Mouse (Mus musculus): ENCODE measurements around the gene Ptx4. TPM values are rescaled to one million over a fixed set of nuclear protein-coding genes. Genes with fewer than 3 reads are reported as not detected.
A peak's percentile ranks its signal among the peaks of the same experiment; 100 is the strongest.

The Ptx4 gene
- polyA plus RNA-seq, 1 experiment = not detected

- Histone ChIP-seq H3K9ac (ENCODE audit: low read depth, poor library complexity, severe bottlenecking) (no peak overlapping the region), H3K4me3 (ENCODE audit: low read depth, low read length) (no peak overlapping the region), H3K27ac (ENCODE audit: insufficient read depth, low read length) (no peak overlapping the region), H3K4me1 (ENCODE audit: control insufficient read depth, insufficient read depth, low read length) (no peaks in the 10 kb centered on the region), H3K36me3 (ENCODE audit: control insufficient read depth, insufficient read depth, low read length, poor library complexity, severe bottlenecking) (peaks cover 4% of the 10 kb centered on the region; the same call in 1 of the 2 replicates), H3K27me3 (ENCODE audit: control insufficient read depth, insufficient read depth, low read length, poor library complexity, severe bottlenecking) (no peaks in the 10 kb centered on the region), H3K9me3 (replicated peaks; ENCODE audit: control insufficient read depth, insufficient read depth, low read length, poor library complexity, severe bottlenecking) (no peaks in the 10 kb centered on the region)
- TF ChIP-seq CTCF (IDR thresholded peaks at IDR 0.05; ENCODE audit: low read depth, low read length) (no peak), EP300 (IDR thresholded peaks at IDR 0.05; ENCODE audit: insufficient read depth, low read depth, low read length) (no peak), POLR2A (IDR thresholded peaks at IDR 0.05; ENCODE audit: insufficient read depth, low read length) (no peak)
These were observed 24.3 kb upstream of the Ptx4 start for GRCm38 (mm10) chr17:25096221-25096620.

GRCm38 (mm10) chr17:25100052-25100451 is 20.5 kb upstream of the Ptx4 start:
- peaks cover 4% of the 10 kb centered on the region for H3K36me3 ChIP-seq (ENCODE audit: control insufficient read depth, insufficient read depth, low read length, poor library complexity, severe bottlenecking)
- no peak overlapping the region for H3K9ac ChIP-seq (ENCODE audit: low read depth, poor library complexity, severe bottlenecking)
- no peaks in the 10 kb centered on the region for H3K9me3 ChIP-seq (replicated peaks; ENCODE audit: control insufficient read depth, insufficient read depth, low read length, poor library complexity, severe bottlenecking)
- H3K4me1 ChIP-seq (ENCODE audit: control insufficient read depth, insufficient read depth, low read length) = no peaks in the 10 kb centered on the region
- no peak overlapping the region for H3K4me3 ChIP-seq (ENCODE audit: low read depth, low read length)
- no peak for TF ChIP-seq EP300 (IDR thresholded peaks at IDR 0.05; ENCODE audit: insufficient read depth, low read depth, low read length)
- TF ChIP-seq POLR2A (IDR thresholded peaks at IDR 0.05; ENCODE audit: insufficient read depth, low read length) = no peak
- H3K27ac ChIP-seq (ENCODE audit: insufficient read depth, low read length) = no peak overlapping the region
- H3K27me3 ChIP-seq (ENCODE audit: control insufficient read depth, insufficient read depth, low read length, poor library complexity, severe bottlenecking) = no peaks in the 10 kb centered on the region

- H3K27me3 ChIP-seq (ENCODE audit: control insufficient read depth, insufficient read depth, low read length, poor library complexity, severe bottlenecking) = no peaks in the 10 kb centered on the region
- TF ChIP-seq EP300 (IDR thresholded peaks at IDR 0.05; ENCODE audit: insufficient read depth, low read depth, low read length) (no peak), CTCF (IDR thresholded peaks at IDR 0.05; ENCODE audit: low read depth, low read length) (no peak), POLR2A (IDR thresholded peaks at IDR 0.05; ENCODE audit: insufficient read depth, low read length) (no peak)
- H3K4me1 ChIP-seq (ENCODE audit: control insufficient read depth, insufficient read depth, low read length) = no peaks in the 10 kb centered on the region
- no peak overlapping the region for H3K9ac ChIP-seq (ENCODE audit: low read depth, poor library complexity, severe bottlenecking)
- H3K4me3 ChIP-seq (ENCODE audit: low read depth, low read length) = no peak overlapping the region
- H3K27ac ChIP-seq (ENCODE audit: insufficient read depth, low read length) = no peak overlapping the region
- no peaks in the 10 kb centered on the region for H3K9me3 ChIP-seq (replicated peaks; ENCODE audit: control insufficient read depth, insufficient read depth, low read length, poor library complexity, severe bottlenecking)
- H3K36me3 ChIP-seq (ENCODE audit: control insufficient read depth, insufficient read depth, low read length, poor library complexity, severe bottlenecking) = peaks cover 4% of the 10 kb centered on the region
These were observed 19.2 kb upstream of the Ptx4 start for GRCm38 (mm10) chr17:25101338-25101737.

- Histone ChIP-seq H3K4me1 (ENCODE audit: control insufficient read depth, insufficient read depth, low read length) (no peaks in the 10 kb centered on the region), H3K4me3 (ENCODE audit: low read depth, low read length) (no peak overlapping the region), H3K9ac (ENCODE audit: low read depth, poor library complexity, severe bottlenecking) (no peak overlapping the region), H3K27me3 (ENCODE audit: control insufficient read depth, insufficient read depth, low read length, poor library complexity, severe bottlenecking) (no peaks in the 10 kb centered on the region), H3K9me3 (replicated peaks; ENCODE audit: control insufficient read depth, insufficient read depth, low read length, poor library complexity, severe bottlenecking) (no peaks in the 10 kb centered on the region), H3K36me3 (ENCODE audit: control insufficient read depth, insufficient read depth, low read length, poor library complexity, severe bottlenecking) (peaks cover 2% of the 10 kb centered on the region; the same call in 1 of the 2 replicates), H3K27ac (ENCODE audit: insufficient read depth, low read length) (no peak overlapping the region)
- TF ChIP-seq EP300 (IDR thresholded peaks at IDR 0.05; ENCODE audit: insufficient read depth, low read depth, low read length) (no peak), POLR2A (IDR thresholded peaks at IDR 0.05; ENCODE audit: insufficient read depth, low read length) (no peak), CTCF (IDR thresholded peaks at IDR 0.05; ENCODE audit: low read depth, low read length) (no peak)
These were observed 12.8 kb upstream of the Ptx4 start for GRCm38 (mm10) chr17:25107786-25108185.

GRCm38 (mm10) chr17:25109578-25109977 is 11.0 kb upstream of the Ptx4 start:
- peak; percentile 52 for TF ChIP-seq CTCF (IDR thresholded peaks at IDR 0.05; ENCODE audit: low read depth, low read length)
- TF ChIP-seq POLR2A (IDR thresholded peaks at IDR 0.05; ENCODE audit: insufficient read depth, low read length) = no peak
- TF ChIP-seq EP300 (IDR thresholded peaks at IDR 0.05; ENCODE audit: insufficient read depth, low read depth, low read length) = no peak
- Histone ChIP-seq H3K27me3 (ENCODE audit: control insufficient read depth, insufficient read depth, low read length, poor library complexity, severe bottlenecking) (no peaks in the 10 kb centered on the region), H3K4me3 (ENCODE audit: low read depth, low read length) (no peak overlapping the region), H3K4me1 (ENCODE audit: control insufficient read depth, insufficient read depth, low read length) (no peaks in the 10 kb centered on the region), H3K9me3 (replicated peaks; ENCODE audit: control insufficient read depth, insufficient read depth, low read length, poor library complexity, severe bottlenecking) (no peaks in the 10 kb centered on the region), H3K27ac (ENCODE audit: insufficient read depth, low read length) (no peak overlapping the region), H3K9ac (ENCODE audit: low read depth, poor library complexity, severe bottlenecking) (no peak overlapping the region), H3K36me3 (ENCODE audit: control insufficient read depth, insufficient read depth, low read length, poor library complexity, severe bottlenecking) (peaks cover 2% of the 10 kb centered on the region; the same call in 1 of the 2 replicates)

- no peak overlapping the region for H3K9ac ChIP-seq (ENCODE audit: low read depth, poor library complexity, severe bottlenecking)
- no peaks in the 10 kb centered on the region for H3K27me3 ChIP-seq (ENCODE audit: control insufficient read depth, insufficient read depth, low read length, poor library complexity, severe bottlenecking)
- no peak overlapping the region for H3K27ac ChIP-seq (ENCODE audit: insufficient read depth, low read length)
- peaks cover 2% of the 10 kb centered on the region; the same call in 1 of the 2 replicates for H3K36me3 ChIP-seq (ENCODE audit: control insufficient read depth, insufficient read depth, low read length, poor library complexity, severe bottlenecking)
- no peak overlapping the region for H3K4me3 ChIP-seq (ENCODE audit: low read depth, low read length)
- TF ChIP-seq POLR2A (IDR thresholded peaks at IDR 0.05; ENCODE audit: insufficient read depth, low read length) (no peak), CTCF (IDR thresholded peaks at IDR 0.05; ENCODE audit: low read depth, low read length) (no peak), EP300 (IDR thresholded peaks at IDR 0.05; ENCODE audit: insufficient read depth, low read depth, low read length) (no peak)
- H3K9me3 ChIP-seq (replicated peaks; ENCODE audit: control insufficient read depth, insufficient read depth, low read length, poor library complexity, severe bottlenecking) = no peaks in the 10 kb centered on the region
- no peaks in the 10 kb centered on the region for H3K4me1 ChIP-seq (ENCODE audit: control insufficient read depth, insufficient read depth, low read length)
These were observed 10.0 kb upstream of the Ptx4 start for GRCm38 (mm10) chr17:25110590-25110989.

Data from ES-Bruce4 (cell line).